Mouse (Mus musculus) G1E (cell line): ENCODE results near the gene Cend1. TPM values are rescaled to one million over a fixed set of nuclear protein-coding genes. Genes with fewer than 3 reads are reported as not detected.

Experiments used
- ATAC-seq: 2 replicates; pipeline ENCODE4 v1.8.0; 2016; ENCODE audit warnings: mild to moderate bottlenecking; ENCODE audit not compliant: insufficient number of reproducible peaks, poor library complexity, low FRiP score, severe bottlenecking; ENCODE audit errors: extremely low read depth
- DNase-seq: peaks from one replicate; pipeline ENCODE4 v3.0.0; 2012; ENCODE audit warnings: low spot score
- H3K27me3 ChIP-seq: 2 replicates; pipeline ENCODE4 v1.6.1; 2012; ENCODE audit warnings: mild to moderate bottlenecking, low read length, inconsistent platforms; ENCODE audit not compliant: insufficient read depth
- H3K36me3 ChIP-seq: replicated peaks from 2 replicates; pipeline ENCODE3; 2012; ENCODE audit warnings: mild to moderate bottlenecking, inconsistent platforms
- H3K4me1 ChIP-seq: 2 replicates; pipeline ENCODE4 v1.6.1; 2012; ENCODE audit warnings: low read depth, low read length, inconsistent platforms, mixed read lengths; ENCODE audit not compliant: insufficient read depth
- H3K4me3 ChIP-seq: 2 replicates; pipeline ENCODE4 v1.5.1; 2012; ENCODE audit warnings: low read depth, mild to moderate bottlenecking, inconsistent platforms, low read length, moderate library complexity, mixed read lengths
- H3K9me3 ChIP-seq: replicated peaks from 2 replicates; pipeline ENCODE4 v1.6.1; 2012; ENCODE audit warnings: inconsistent platforms
- CTCF ChIP-seq: IDR thresholded peaks from 2 replicates; pipeline ENCODE4 v1.5.1; 2012; ENCODE audit warnings: low read depth, low read length, inconsistent platforms, mixed read lengths
- GATA1 ChIP-seq: IDR thresholded peaks from 2 replicates; pipeline ENCODE4 v1.6.1; 2012; ENCODE audit warnings: borderline replicate concordance, low read length, inconsistent platforms, mixed read lengths
- GATA2 ChIP-seq: IDR thresholded peaks from 2 replicates; pipeline ENCODE4 v1.6.1; 2012; ENCODE audit warnings: low read depth, low read length, inconsistent platforms, borderline replicate concordance
- POLR2AphosphoS5 ChIP-seq: IDR thresholded peaks from 2 replicates; pipeline ENCODE4 v1.6.1; 2012; ENCODE audit warnings: low read depth, low read length, inconsistent platforms; ENCODE audit not compliant: insufficient replicate concordance
- TAL1 ChIP-seq: conservative IDR thresholded peaks from 2 replicates; pipeline ENCODE4 v1.6.1; 2012; ENCODE audit warnings: low read depth, low read length, inconsistent platforms, mixed read lengths
- polyA plus RNA-seq: library from polyadenylated mRNA; stranded (reverse); fragments of >175 nt; gene quantifications from 2 replicates; pipeline ENCODE4 v1.2.3, GENCODE M21; 2012
- total RNA-seq, 2 experiments: library from RNA; stranded (forward) in 1 of 2; stranded (reverse) in 1 of 2; fragments of 200-1000 nt in 1 of 2; fragments of >200 nt in 1 of 2; fragmentation: Nextera tagmentation in 1 of 2; gene quantifications; 2 replicates each; pipeline ENCODE4 v1.2.3; 2014 to 2017

Gene Cend1
- total and polyA plus RNA-seq, 3 experiments = not detected

GRCm38 (mm10) chr7:141432186-141432611, 2.9 kb upstream of the Cend1 start:
- Histone ChIP-seq H3K4me3 (peak overlapping the region; percentile 3; the same call in 1 of the 2 replicates), H3K4me1 (peaks cover 88% of the 10 kb centered on the region), H3K27me3 (peaks cover 10% of the 10 kb centered on the region; the same call in 1 of the 2 replicates), H3K9me3 (no peaks in the 10 kb centered on the region), H3K36me3 (peaks cover 63% of the 10 kb centered on the region)
- peak; percentile 41 for DNase-seq
- TF ChIP-seq GATA1 = no peak
- 0 out of 2 replicates have a peak, but pooled peaks have one; percentile 29 for ATAC-seq

- peaks cover 63% of the 10 kb centered on the region for H3K36me3 ChIP-seq
- no peak for TF ChIP-seq GATA2
- no peak for TF ChIP-seq POLR2AphosphoS5
- TF ChIP-seq GATA1 = no peak
- no peak for TF ChIP-seq CTCF
- TF ChIP-seq TAL1 = no peak
- no peak overlapping the region for H3K4me3 ChIP-seq
- H3K4me1 ChIP-seq = peaks cover 86% of the 10 kb centered on the region
- no peaks in the 10 kb centered on the region for H3K9me3 ChIP-seq
- ATAC-seq (no peak), DNase-seq (no peak)
- peaks cover 15% of the 10 kb centered on the region for H3K27me3 ChIP-seq
Measured at GRCm38 (mm10) chr7:141431434-141432185, 2.3 kb upstream of the Cend1 start.

- no peak overlapping the region for H3K4me3 ChIP-seq
- DNase-seq (no peak), ATAC-seq (no peak)
- no peak for TF ChIP-seq CTCF
- no peak for TF ChIP-seq TAL1
- no peak for TF ChIP-seq GATA1
- no peak for TF ChIP-seq POLR2AphosphoS5
- TF ChIP-seq GATA2 = no peak
- H3K27me3 ChIP-seq = peaks cover 24% of the 10 kb centered on the region
- H3K36me3 ChIP-seq = peaks cover 55% of the 10 kb centered on the region
- no peaks in the 10 kb centered on the region for H3K9me3 ChIP-seq
- peaks cover 80% of the 10 kb centered on the region for H3K4me1 ChIP-seq
Measured at GRCm38 (mm10) chr7:141430585-141431240, 1.4 kb upstream of the Cend1 start.

GRCm38 (mm10) chr7:141429840-141430584, 721 bp upstream of the Cend1 start:
- H3K36me3 ChIP-seq = peaks cover 53% of the 10 kb centered on the region
- H3K9me3 ChIP-seq = no peaks in the 10 kb centered on the region
- ATAC-seq (no peak), DNase-seq (no peak)
- TF ChIP-seq GATA1 (no peak), GATA2 (no peak), CTCF (no peak), POLR2AphosphoS5 (no peak), TAL1 (no peak)
- peaks cover 30% of the 10 kb centered on the region for H3K27me3 ChIP-seq
- no peak overlapping the region for H3K4me3 ChIP-seq
- peaks cover 74% of the 10 kb centered on the region for H3K4me1 ChIP-seq

- TF ChIP-seq GATA2 (no peak), GATA1 (no peak), POLR2AphosphoS5 (no peak), CTCF (no peak), TAL1 (no peak)
- H3K27me3 ChIP-seq = peaks cover 34% of the 10 kb centered on the region
- peaks cover 45% of the 10 kb centered on the region for H3K36me3 ChIP-seq
- peaks cover 64% of the 10 kb centered on the region for H3K4me1 ChIP-seq
- DNase-seq (no peak), ATAC-seq (no peak)
- H3K4me3 ChIP-seq = no peak overlapping the region
- H3K9me3 ChIP-seq = no peaks in the 10 kb centered on the region
Measured at GRCm38 (mm10) chr7:141428701-141429100, 590 bp downstream of the Cend1 start.

- no peak overlapping the region for H3K4me3 ChIP-seq
- H3K27me3 ChIP-seq = peaks cover 46% of the 10 kb centered on the region
- no peak for DNase-seq
- no peak for ATAC-seq
- H3K36me3 ChIP-seq = peaks cover 29% of the 10 kb centered on the region
- no peaks in the 10 kb centered on the region for H3K9me3 ChIP-seq
- TF ChIP-seq TAL1 (no peak), POLR2AphosphoS5 (no peak), GATA2 (no peak), CTCF (no peak), GATA1 (no peak)
- peaks cover 48% of the 10 kb centered on the region for H3K4me1 ChIP-seq
Measured at GRCm38 (mm10) chr7:141426948-141427730, 2.2 kb downstream of the Cend1 start.
